Mouse (Mus musculus) kidney, adult 2 months (tissue): Measurements from ENCODE around the gene Dnajc16.

Experiments
- CTCF ChIP-seq: fragments of 200-500 bp; conservative IDR thresholded peaks from 2 replicates; pipeline ENCODE4 v1.5.1; 2011; ENCODE audit warnings: low read depth, mild to moderate bottlenecking, control low read depth, low read length, moderate library complexity, mixed read lengths; ENCODE audit not compliant: insufficient read depth, insufficient read length
- POLR2A ChIP-seq: fragments of 200-500 bp; IDR thresholded peaks from one replicate; pipeline ENCODE4 v1.6.1; 2011; ENCODE audit warnings: low read depth, low read length, control low read depth

DNA sequence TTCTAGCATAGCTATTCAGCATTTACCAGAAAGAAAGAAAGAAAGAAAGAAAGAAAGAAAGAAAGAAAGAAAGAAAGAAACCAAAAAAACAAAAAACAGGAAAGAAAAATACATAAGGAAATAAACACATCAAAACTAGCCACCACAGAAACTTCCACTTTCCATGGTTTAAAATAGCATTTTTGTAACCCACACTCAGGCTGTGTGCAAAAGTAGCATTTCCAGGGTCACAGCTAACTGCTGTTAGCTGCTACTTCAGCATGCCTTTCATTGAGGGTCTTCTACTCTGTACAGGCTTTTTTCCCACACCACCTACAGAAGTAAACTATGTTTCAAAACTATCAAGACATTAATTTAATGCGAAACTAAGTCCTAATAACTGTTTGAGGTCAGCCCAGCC is 71.4 kb downstream of the Dnajc16 start:
- no peak for TF ChIP-seq CTCF
- TF ChIP-seq POLR2A = no peak
